Mouse (Mus musculus): ENCODE measurements around the gene Tmem266.

DNA sequence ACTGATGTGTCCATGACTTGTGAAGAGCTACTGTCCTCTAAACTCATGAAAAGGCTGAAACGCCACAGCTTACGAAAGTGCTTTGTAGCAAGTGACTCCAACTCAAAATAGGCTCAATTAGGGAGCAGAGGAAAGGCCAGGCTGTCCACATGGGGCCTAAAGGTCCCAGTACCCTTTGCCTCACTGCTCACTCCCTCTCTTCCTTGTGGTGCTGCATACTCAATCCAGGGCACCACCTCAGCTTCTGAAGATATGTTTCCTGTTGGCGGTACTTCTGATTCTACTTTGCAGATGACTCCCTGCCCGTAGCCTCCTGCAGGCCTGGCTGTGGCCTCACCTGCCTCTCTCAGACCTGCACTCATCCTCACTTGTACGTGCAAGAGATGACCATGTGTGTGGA lies 126.7 kb downstream of the Tmem266 start:
- TF ChIP-seq CTCF (IDR thresholded peaks at IDR 0.05; ENCODE audit: low read depth, low read length) (no peak), EP300 (IDR thresholded peaks at IDR 0.05; ENCODE audit: insufficient read depth, low read depth, low read length) (no peak), POLR2A (IDR thresholded peaks at IDR 0.05; ENCODE audit: insufficient read depth, low read length) (no peak)
